Mouse (Mus musculus) retina, adult 2 months (tissue): ENCODE data around the gene Vwa5b1.

ENCODE experiments used
- DNase-seq: peaks from one replicate; pipeline ENCODE4 v3.0.0-alpha.2; 2012; ENCODE audit warnings: low read depth, low spot score

The Vwa5b1 gene

GRCm38 (mm10) chr4:138531761-138532160 lies 103.9 kb downstream of the Vwa5b1 start:
- no peak for DNase-seq

- DNase-seq = no peak
These were observed 105.7 kb downstream of the Vwa5b1 start for GRCm38 (mm10) chr4:138530011-138530410.

GRCm38 (mm10) chr4:138525684-138526083 lies 110.0 kb downstream of the Vwa5b1 start:
- DNase-seq = no peak

GRCm38 (mm10) chr4:138524769-138525168 lies 110.9 kb downstream of the Vwa5b1 start:
- DNase-seq = no peak

GRCm38 (mm10) chr4:138523775-138524174 lies 111.9 kb downstream of the Vwa5b1 start:
- DNase-seq = no peak

GRCm38 (mm10) chr4:138522296-138522695 lies 113.4 kb downstream of the Vwa5b1 start:
- DNase-seq = no peak

GRCm38 (mm10) chr4:138517153-138517789 lies 118.4 kb downstream of the Vwa5b1 start:
- DNase-seq = no peak

GRCm38 (mm10) chr4:138516448-138516847 lies 119.2 kb downstream of the Vwa5b1 start:
- DNase-seq = no peak
